Mouse (Mus musculus): ENCODE results near the gene Rabgap1l.

GRCm38 (mm10) chr1:160280603-160281002 is 512.4 kb downstream of the Rabgap1l start:
- TF ChIP-seq CTCF (IDR thresholded peaks at IDR 0.05; ENCODE audit: low read depth, low read length) (no peak), POLR2A (IDR thresholded peaks at IDR 0.05; ENCODE audit: borderline replicate concordance, low read depth, low read length) (no peak)
